Mouse (Mus musculus) heart, embryonic 14.5 days (tissue): ENCODE measurements around the gene Dkc1. TPM values are rescaled to one million over a fixed set of nuclear protein-coding genes. Genes with fewer than 3 reads are reported as not detected.
A peak's percentile ranks its signal among the peaks of the same experiment; 100 is the strongest.
"Not testable (repeated sequence)": the region's sequence is repeated elsewhere in the genome, so short reads cannot be mapped to it uniquely, and the experiment has no call there.

Experiments
- ATAC-seq: fragments of 200-750 bp; cut with Nextera tagmentation; 2 replicates; pipeline ENCODE4 v1.8.0; 2017; ENCODE audit warnings: low read depth, moderate TSS enrichment; ENCODE audit not compliant: insufficient number of reproducible peaks, insufficient read depth, low FRiP score
- H3K27ac ChIP-seq, 2 experiments: fragments of 200-500 bp in 1 of 2; fragments of 300-500 bp in 1 of 2; sonication (generic) in 1 of 2; replicated peaks in 1 of 2; 2 replicates each; pipeline ENCODE4 v1.5.1; 2012 to 2014; ENCODE audit warnings: low read depth in 2 of 2, low read length in 2 of 2, control low read depth in 1 of 2, mild to moderate bottlenecking in 1 of 2, mixed read lengths in 1 of 2; ENCODE audit not compliant: control insufficient read depth in 1 of 2, insufficient read depth in 1 of 2
- H3K27me3 ChIP-seq: fragments of 300-500 bp; sonication (generic); 2 replicates; pipeline ENCODE4 v1.6.1; 2014; ENCODE audit warnings: mild to moderate bottlenecking, low read length, control low read depth; ENCODE audit not compliant: control insufficient read depth, insufficient read depth
- H3K36me3 ChIP-seq: fragments of 300-500 bp; sonication (generic); 2 replicates; pipeline ENCODE4 v1.6.1; 2014; ENCODE audit warnings: mild to moderate bottlenecking, control low read depth, low read length, mixed read lengths; ENCODE audit not compliant: control insufficient read depth, insufficient read depth
- H3K4me1 ChIP-seq, 2 experiments: fragments of 200-500 bp in 1 of 2; fragments of 300-500 bp in 1 of 2; sonication (generic) in 1 of 2; 2 replicates each; pipeline ENCODE4 v1.6.1; 2012 to 2014; ENCODE audit warnings: low read length in 2 of 2, control low read depth in 1 of 2, mixed read lengths in 1 of 2; ENCODE audit not compliant: control insufficient read depth in 2 of 2, insufficient read depth in 2 of 2
- H3K4me2 ChIP-seq: fragments of 300-500 bp; sonication (generic); 2 replicates; pipeline ENCODE4 v1.6.1; 2014; ENCODE audit warnings: mild to moderate bottlenecking, low read length
- H3K4me3 ChIP-seq, 2 experiments: fragments of 200-500 bp in 1 of 2; fragments of 300-500 bp in 1 of 2; sonication (generic) in 1 of 2; 2 replicates each; pipeline ENCODE4 v1.5.1; 2012 to 2014; ENCODE audit warnings: low read length in 2 of 2, mild to moderate bottlenecking in 2 of 2, control low read depth in 1 of 2, low read depth in 1 of 2, moderate library complexity in 1 of 2; ENCODE audit not compliant: control insufficient read depth in 1 of 2, insufficient read depth in 1 of 2
- H3K9ac ChIP-seq: fragments of 300-500 bp; sonication (generic); 2 replicates; pipeline ENCODE4 v1.6.1; 2014; ENCODE audit warnings: mild to moderate bottlenecking, low read length
- H3K9me3 ChIP-seq: fragments of 300-500 bp; sonication (generic); 2 replicates; pipeline ENCODE4 v1.6.1; 2016; ENCODE audit warnings: low read length, control low read depth; ENCODE audit not compliant: control insufficient read depth
- WGBS: fragments of 180-500 bp; shearing (Covaris S2); extraction: QIAGEN DNeasy Blood & Tissue Kit; methylation state at CpG from one replicate; pipeline ENCODE4 v1.1.7; 2014; 5-methylcytosine and 5-hydroxymethylcytosine counted together
- polyA plus RNA-seq: library from polyadenylated mRNA; unstranded; fragments of >200 nt; fragmentation: Nextera tagmentation; extraction: Ambion mirVana; gene quantifications from 2 replicates; pipeline ENCODE4 v1.2.1, GENCODE M21; 2014

Gene Dkc1
- polyA plus RNA-seq, 1 experiment from 2014 or later, result 62.4 TPM

DNA sequence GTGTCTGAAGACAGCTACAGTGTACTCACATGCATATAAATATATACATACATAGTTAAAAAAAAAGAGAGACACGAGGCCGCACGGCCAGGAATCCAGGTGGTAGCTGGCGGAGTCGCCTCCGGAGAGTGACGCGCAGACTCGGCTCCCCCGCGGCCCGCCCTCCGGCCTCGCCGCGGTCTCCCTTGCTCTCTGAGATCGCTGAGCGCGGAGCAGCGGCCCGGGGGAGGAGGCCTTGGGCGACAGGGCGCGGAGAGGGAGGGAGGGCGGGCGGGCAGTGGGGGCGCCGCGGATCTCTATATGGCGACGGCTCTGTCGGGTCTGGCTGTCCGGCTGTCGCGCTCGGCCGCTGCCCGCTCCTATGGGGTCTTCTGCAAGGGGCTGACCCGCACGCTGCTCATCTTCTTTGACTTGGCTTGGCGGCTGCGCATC, 47.5 kb downstream of the Dkc1 start:
- H3K9ac ChIP-seq, H3K9me3 ChIP-seq, H3K4me1 ChIP-seq, ATAC-seq, H3K36me3 ChIP-seq, H3K27ac ChIP-seq, H3K27me3 ChIP-seq: not testable (repeated sequence)
- Histone ChIP-seq H3K4me2 (peak overlapping the region; percentile 61), H3K4me3 (peak overlapping the region; percentile 28 to 30)
- 16% methylated on average over 15 of the region's 42 CpGs for WGBS

DNA sequence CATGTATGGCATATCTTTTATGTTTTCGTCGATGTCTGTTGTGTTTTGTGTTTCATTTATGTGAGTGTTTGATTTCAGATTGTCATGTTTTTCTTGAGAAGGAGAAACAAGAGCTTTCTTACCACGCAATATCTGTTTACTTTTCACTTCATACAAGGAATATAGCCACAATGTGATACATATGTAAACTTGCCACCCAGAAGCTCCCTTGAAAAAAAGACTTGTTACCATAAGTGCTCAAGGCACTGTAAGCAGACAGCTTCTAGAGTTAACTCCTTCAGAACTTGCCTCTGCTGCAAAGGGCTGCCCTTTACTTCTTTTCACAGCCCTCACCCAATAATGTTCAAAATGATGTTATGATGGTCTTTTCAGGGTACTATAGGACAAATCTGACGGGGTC, 52.8 kb downstream of the Dkc1 start:
- ATAC-seq, result no peak
- Histone ChIP-seq H3K36me3 (no peaks in the 10 kb centered on the region), H3K27me3 (no peaks in the 10 kb centered on the region), H3K4me3 (no peak overlapping the region), H3K4me1 (no peaks in the 10 kb centered on the region), H3K4me2 (no peak overlapping the region), H3K9ac (no peak overlapping the region), H3K27ac (no peak overlapping the region), H3K9me3 (no peaks in the 10 kb centered on the region)
- WGBS, result 73% methylated on average over 4 of the region's 4 CpGs

DNA sequence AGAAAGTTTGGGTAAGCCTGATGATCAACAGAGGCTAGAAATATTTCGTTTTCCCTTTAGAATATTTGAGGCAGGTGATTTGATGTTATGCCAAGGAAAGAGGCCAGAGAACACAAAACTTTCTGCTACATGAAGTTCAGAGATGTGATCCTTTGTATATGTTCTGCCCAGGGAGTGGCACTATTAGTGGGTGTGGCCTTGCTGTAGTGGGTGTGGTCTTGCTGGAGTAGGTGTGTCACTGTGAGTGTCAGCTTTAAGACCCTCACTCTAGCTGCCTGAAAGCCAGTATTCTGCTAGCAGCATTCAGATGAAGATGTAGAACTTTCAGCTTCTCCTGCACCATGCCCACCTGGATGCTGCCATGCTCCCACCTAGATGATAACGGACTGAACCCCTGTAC, 54.6 kb downstream of the Dkc1 start:
- Histone ChIP-seq H3K36me3 (no peaks in the 10 kb centered on the region), H3K4me3 (no peak overlapping the region), H3K27me3 (no peaks in the 10 kb centered on the region), H3K9me3 (no peaks in the 10 kb centered on the region), H3K4me1 (no peaks in the 10 kb centered on the region), H3K27ac (no peak overlapping the region), H3K9ac (no peak overlapping the region), H3K4me2 (no peak overlapping the region)
- ATAC-seq, result no peak
- WGBS, result 70% methylated on average over 2 of the region's 2 CpGs

DNA sequence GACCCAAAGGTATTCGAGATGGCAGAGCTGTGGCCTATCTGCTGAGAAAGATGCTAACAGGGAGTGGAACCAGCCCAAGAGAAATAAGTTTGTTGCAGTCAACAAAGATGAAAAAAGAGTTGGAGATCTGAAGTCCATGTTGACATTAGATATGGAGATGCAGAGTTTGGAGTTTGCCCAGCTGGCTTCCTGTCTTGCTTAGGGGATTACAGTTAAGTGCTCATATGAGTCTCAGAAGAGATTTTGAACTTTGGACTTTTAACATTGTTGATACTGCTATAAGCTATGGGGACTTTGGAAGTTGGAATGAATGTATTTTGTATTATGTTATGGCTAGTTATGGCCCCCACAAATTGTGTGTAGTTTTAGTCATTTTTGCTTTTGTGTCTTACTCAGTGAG, 56.6 kb downstream of the Dkc1 start:
- 44% methylated on average over 1 of the region's 1 CpGs for WGBS
- Histone ChIP-seq H3K4me1 (no peaks in the 10 kb centered on the region), H3K36me3 (no peaks in the 10 kb centered on the region), H3K9ac (no peak overlapping the region), H3K4me3 (no peak overlapping the region), H3K4me2 (no peak overlapping the region), H3K27me3 (no peaks in the 10 kb centered on the region), H3K9me3 (no peaks in the 10 kb centered on the region), H3K27ac (no peak overlapping the region)
- no peak for ATAC-seq

DNA sequence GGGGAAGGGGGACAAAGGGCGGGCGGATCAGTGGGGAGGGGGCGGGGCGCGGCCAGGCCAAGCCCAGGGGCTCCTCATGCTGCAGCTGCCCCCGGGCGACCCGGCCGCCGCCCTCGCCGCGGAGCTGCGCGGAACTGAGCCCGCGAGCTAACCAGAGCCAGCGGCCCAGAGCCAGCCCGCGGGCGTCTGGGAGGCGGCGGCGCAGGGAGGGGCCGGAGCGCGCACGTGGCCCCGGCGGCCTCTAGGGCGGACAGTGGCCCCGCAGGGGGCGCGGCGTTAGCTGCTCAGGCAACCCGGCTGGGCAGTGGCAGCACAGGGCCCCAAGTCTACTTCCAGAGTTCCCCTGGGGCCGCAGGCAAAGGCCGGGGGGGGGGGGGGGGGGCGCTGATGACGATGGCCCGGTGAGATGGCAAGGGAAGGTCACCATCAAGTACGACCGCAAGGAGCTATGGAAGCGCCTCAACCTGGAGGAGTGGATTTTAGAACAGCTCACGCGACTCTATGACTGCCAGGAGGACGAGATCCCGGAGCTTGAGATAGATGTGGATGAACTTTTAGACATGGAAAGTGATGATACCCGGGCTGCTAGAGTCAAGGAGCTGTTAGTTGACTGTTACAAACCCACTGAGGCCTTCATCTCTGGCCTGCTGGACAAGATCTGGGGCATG, 60.1 kb downstream of the Dkc1 start:
- Histone ChIP-seq H3K4me2 (peak overlapping the region; percentile 64), H3K27me3 (no peaks in the 10 kb centered on the region), H3K27ac (no peak overlapping the region), H3K36me3 (no peaks in the 10 kb centered on the region), H3K4me3 (peak overlapping the region; percentile 25 to 42), H3K9me3 (no peaks in the 10 kb centered on the region), H3K4me1 (no peaks in the 10 kb centered on the region), H3K9ac (peak overlapping the region; percentile 48)
- ATAC-seq, result peak; percentile 68
- 18% methylated on average over 37 of the region's 49 CpGs for WGBS

Other genes with a start within 250 kb of the Dkc1 start
- 3.3 TPM in 2 replicates for gene Gab3, start 10.4 kb upstream of the Dkc1 start, polyA plus RNA-seq
- 28.9 and 31.5 TPM in 2 replicates for gene Mpp1, start 35.2 kb downstream of the Dkc1 start, polyA plus RNA-seq
- not detected in 2 replicates for gene Smim9, start 67.9 kb downstream of the Dkc1 start, polyA plus RNA-seq